Mouse (Mus musculus) layer of hippocampus, adult 9-11 months (tissue): ENCODE data around the gene Rnaset2a.
"Not testable (repeated sequence)": the region's sequence is repeated elsewhere in the genome, so short reads cannot be mapped to it uniquely, and the experiment has no call there.

Source experiments
- DNase-seq: peaks from one replicate; pipeline ENCODE4 v3.0.0; 2022

Gene Rnaset2a

GRCm38 (mm10) chr17:8147439-8148316 is at the start of gene Rnaset2a, which contains the start of gene Gm49673:
Gene Rnaset2a, minus strand, starts transcription at chr17:8148097.
Gene Gm49673, minus strand, starts transcription at chr17:8147788.
- peak; percentile 27 for DNase-seq

GRCm38 (mm10) chr17:8197652-8198051 is 49.8 kb upstream of the Rnaset2a start:
- DNase-seq: no peak

- peak; percentile 29 for DNase-seq
These were observed 47.9 kb upstream of the Rnaset2a start for GRCm38 (mm10) chr17:8195685-8196376.

GRCm38 (mm10) chr17:8193678-8194077 is 45.8 kb upstream of the Rnaset2a start:
- DNase-seq: peak; percentile 45

- no peak for DNase-seq
These were observed 36.3 kb upstream of the Rnaset2a start for GRCm38 (mm10) chr17:8184217-8184616.

GRCm38 (mm10) chr17:8183815-8184214 is 35.9 kb upstream of the Rnaset2a start:
- no peak for DNase-seq

GRCm38 (mm10) chr17:8177090-8177489 is 29.2 kb upstream of the Rnaset2a start:
- DNase-seq: no peak

- no peak for DNase-seq
These were observed 23.2 kb upstream of the Rnaset2a start for GRCm38 (mm10) chr17:8171081-8171480.

GRCm38 (mm10) chr17:8170331-8170730 is 22.4 kb upstream of the Rnaset2a start:
- no peak for DNase-seq

GRCm38 (mm10) chr17:8167436-8167835 is 19.5 kb upstream of the Rnaset2a start:
- DNase-seq: not testable (repeated sequence)

- DNase-seq: not testable (repeated sequence)
These were observed 18.6 kb upstream of the Rnaset2a start for GRCm38 (mm10) chr17:8166454-8166853.

- not testable (repeated sequence) for DNase-seq
These were observed 18.1 kb upstream of the Rnaset2a start for GRCm38 (mm10) chr17:8165977-8166376.

- DNase-seq: not testable (repeated sequence)
These were observed 17.7 kb upstream of the Rnaset2a start for GRCm38 (mm10) chr17:8165608-8165945.

- DNase-seq: peak; percentile 60
These were observed 17.1 kb upstream of the Rnaset2a start, which contains the start of gene Fgfr1op for GRCm38 (mm10) chr17:8164701-8165607. Gene Fgfr1op, plus strand, starts transcription at chr17:8165501.

GRCm38 (mm10) chr17:8160969-8161368 is 13.1 kb upstream of the Rnaset2a start:
- peak; percentile 46 for DNase-seq

GRCm38 (mm10) chr17:8158627-8159026 is 10.7 kb upstream of the Rnaset2a start:
- DNase-seq: peak; percentile 31

- not testable (repeated sequence) for DNase-seq
These were observed 8.1 kb upstream of the Rnaset2a start for GRCm38 (mm10) chr17:8155982-8156381.

GRCm38 (mm10) chr17:8155010-8155409 is 7.1 kb upstream of the Rnaset2a start:
- not testable (repeated sequence) for DNase-seq

GRCm38 (mm10) chr17:8146931-8147330 is 966 bp downstream of the Rnaset2a start:
- DNase-seq: not testable (repeated sequence)

- not testable (repeated sequence) for DNase-seq
These were observed 3.9 kb downstream of the Rnaset2a start for GRCm38 (mm10) chr17:8143802-8144673.

GRCm38 (mm10) chr17:8140210-8140609 is 7.7 kb downstream of the Rnaset2a start:
- DNase-seq: not testable (repeated sequence)

GRCm38 (mm10) chr17:8138116-8138515 is 9.8 kb downstream of the Rnaset2a start:
- DNase-seq: not testable (repeated sequence)
